Mouse (Mus musculus): ENCODE measurements around the gene Celsr2.

Celsr2 gene

DNA sequence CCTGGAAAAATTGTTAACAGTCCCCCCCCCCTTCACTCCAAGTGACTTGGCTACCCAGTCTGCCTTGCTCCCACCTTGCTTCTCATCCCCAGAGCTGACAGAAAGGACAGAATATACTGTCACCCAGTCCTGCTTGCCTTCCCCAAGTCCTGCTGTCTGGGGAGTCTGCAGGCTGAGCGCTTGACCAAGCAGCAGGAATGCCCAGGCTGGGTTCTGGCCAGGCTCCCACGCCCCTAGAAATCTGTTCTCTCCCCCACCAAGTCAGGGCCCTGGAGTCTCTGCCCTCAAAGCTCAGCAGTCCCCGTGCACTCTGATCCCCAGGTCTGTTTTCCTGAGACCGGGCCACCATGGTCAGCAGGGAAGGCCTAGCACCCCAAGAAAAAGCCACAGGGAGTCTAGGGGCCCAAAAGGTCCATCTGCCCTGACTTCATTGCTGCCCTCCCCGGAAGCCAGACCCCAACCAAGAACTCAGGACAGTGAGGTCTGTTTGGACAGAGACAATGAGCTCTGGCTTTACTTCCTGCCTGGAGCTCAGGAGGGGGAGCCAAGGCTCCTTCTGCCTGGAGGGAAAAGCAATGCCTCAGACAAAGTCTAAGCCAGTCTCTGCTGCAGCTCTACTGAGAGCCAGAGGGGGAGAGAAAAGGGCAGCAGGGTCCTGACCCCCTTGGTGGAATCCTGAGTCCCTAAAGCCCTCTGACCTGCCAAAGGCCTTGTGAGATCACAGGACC is 4.2 kb downstream of the Celsr2 start:
- DNase-seq, result peak; percentile 83

DNA sequence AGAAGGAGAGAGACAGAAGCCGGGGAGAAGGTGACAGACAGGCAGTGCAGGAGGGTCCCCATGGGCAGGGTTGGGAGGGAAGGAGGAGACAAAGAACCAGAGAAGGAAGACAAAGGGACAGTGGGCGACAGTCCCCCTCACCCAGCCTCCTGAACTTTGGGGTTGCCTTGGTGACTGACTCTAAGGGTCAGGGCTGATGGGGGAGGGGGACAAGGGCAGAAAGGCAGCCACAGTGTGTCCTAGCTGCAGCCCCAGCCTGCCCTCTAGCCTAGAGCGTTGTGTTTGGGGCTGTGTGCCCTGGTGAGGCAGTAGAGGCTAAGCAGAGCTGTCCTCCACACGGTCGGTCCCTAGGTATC is 5.0 kb downstream of the Celsr2 start:
- no peak for DNase-seq

DNA sequence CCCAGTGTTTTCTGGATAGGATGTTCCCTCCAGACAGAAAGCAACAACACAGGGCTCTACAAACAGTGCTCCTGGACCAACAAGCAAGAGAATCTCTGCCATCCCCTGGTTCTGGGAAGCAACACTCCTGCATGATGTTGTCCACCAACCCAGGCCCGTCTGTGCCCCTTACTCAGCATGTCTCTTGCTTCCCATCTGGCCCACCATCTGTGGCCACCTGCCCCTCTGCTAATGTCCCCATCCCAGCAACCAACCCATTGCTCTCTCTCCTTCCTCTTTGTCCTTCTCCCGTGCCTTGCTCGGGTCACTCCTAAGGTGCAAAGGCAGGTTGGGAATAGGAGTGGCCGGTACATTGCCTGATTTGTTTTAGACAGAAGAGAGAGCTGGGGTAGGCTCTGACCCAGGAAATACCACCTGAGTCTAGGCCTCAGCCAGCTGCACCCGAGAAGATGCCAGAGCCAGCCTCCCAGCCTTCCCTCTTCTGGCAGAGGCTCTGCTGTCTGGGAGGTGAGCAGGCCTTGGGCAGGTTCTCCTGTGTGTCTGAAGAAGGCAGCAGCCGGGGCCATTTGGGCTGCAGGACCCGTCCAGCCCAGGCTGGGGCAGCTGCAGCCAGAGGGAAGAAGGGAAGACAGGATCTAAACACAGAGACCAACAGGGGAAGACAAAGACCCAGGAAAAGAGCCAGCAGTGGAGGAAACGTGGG is 5.5 kb downstream of the Celsr2 start:
- peak; percentile 34 for DNase-seq

DNA sequence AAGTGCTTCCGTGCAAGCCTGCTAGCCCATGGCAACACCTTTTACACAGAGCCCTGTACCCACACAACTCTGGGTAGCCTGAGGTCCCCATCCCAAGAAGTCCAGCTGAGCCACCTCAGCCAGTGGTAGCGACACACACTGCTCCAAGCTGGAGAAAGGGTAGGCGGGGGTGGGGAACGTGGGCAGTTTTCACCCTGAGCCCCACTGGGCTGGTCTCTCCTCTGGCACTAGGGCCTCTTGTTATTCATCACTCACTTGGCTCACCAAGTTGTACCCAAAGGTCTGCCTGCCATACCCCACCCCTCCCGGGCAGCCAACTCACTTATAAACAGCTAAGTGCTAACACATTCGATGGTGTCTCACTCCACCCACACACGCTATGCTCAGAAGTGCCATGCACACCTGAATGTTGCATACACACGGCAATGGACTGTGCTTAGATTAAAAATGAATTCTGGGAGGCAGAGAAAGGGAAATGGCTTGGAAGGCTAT is 6.8 kb downstream of the Celsr2 start:
- peak; percentile 28 for DNase-seq

DNA sequence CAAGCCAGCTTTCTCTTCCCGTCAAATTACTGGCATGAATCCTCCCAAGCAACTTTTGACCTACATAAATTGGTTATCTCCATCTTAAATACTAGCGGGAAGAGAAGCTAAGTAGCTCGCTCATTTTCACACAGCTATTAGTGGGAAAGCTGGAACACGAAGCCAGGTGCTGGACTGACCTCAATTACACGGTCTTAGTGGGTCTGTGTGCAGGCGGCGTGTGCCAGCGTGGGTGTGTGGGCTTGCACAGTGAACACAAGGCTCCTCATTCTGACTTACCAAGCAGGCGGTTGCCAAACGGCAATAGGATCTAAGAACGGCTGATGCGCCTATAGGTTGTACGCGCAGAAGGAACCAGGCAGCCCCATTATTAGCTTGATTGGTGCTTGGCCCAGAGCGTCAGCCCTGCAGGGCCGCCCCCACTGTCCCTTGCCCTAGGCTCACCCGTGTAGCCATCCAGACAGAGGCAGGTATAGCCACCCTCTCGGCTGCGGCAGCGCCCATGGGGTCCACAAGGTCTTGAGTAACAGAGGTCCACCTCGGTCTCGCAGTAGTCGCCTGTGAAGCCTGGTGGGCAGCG is 9.0 kb downstream of the Celsr2 start:
- no peak for DNase-seq

DNA sequence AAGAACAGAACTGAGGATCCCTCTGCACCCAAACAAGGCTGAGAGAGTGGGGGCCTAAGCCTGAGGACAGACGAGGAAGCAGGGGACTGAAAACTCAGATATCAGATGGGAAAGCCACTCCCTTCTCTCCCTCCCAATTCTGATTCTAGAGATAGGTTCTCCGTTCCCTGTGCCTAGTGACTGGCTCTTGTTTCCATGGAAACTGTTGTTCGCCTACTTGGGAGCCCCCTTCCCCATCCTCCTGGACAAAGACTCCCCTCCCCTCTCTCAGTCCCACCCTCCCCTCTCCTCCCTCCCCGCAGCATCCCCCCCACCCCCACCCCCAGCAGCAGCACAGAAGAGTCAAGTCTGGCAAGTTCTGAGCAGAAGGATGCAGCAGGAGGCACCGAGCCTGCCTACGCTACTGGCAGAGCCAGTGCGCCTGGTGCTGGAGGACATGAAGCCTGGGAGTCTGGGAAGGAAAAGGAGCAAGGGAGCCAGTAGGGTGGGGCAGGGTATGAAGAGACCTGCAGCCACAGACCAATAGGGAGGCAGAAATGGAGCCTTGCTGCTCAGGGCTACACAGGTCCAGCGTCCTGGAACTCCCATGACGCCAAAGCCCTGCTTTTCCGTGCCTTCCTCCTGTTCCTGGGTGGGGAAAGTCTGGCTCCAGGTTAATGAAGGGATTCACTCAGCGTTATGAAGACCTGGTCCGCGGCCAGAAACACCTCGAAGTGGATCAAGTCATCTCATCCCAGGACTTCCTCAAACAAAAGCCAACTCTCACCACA is 9.6 kb downstream of the Celsr2 start:
- DNase-seq, result no peak

DNA sequence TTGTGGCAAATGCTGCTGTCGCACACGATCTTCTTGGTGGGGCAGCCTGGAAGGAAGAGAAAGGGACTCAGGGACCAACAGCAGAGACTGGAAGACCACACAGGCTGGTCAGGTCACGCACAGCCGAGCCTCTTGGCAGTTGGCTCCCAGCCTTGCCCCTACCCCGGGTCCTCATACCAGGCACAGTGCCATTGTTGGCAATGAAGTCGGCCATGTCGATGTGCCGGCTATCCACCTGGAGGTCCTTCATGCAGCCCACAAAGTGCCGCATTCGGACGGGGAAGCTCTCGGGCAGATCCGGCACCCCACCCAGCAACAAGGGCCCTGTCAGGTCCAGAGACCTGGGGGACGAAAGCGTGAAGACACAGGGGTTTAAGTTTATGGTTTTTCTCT is 12.8 kb downstream of the Celsr2 start:
- DNase-seq, result peak; percentile 34

DNA sequence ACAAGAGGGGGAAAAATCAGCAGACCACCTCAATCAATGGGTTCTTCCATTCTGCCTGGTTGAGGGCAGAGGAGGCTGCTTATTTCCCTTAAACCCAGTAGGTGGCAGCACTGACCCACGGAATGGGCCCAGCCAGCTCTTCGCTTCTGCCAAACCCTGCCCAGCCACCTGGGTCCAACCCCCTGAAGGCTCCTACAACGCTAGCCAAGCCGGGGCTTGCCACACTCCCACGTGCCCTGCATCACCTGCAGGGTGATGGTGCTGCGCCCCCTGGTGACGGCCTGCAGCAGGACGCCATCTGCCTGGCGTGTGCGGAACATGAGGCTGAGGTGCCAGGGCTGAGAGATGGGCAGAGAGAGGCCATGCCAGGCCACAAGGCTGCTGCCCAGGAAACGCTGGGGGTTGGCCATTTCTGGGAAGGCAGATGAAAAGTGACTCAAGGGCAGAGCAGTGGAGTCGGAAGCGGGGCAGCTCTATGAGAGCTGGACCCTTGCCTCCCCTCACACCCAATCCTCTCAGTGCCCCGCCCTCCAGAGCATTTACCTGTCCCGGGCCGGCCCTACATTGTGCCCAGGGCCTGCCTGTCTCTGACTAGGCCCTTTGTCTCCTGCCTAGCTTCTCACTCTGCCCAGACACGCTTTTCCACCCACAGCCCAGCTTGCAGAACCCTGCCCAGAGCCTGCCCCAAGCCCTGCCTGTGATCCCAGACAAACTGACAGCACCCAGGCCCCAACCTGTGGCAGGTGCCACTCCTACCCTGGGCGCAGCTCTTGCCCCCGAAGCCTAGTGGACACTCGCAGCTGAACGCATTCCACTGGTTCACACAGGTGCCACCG is 13.4 kb downstream of the Celsr2 start:
- peak; percentile 94 for DNase-seq

DNA sequence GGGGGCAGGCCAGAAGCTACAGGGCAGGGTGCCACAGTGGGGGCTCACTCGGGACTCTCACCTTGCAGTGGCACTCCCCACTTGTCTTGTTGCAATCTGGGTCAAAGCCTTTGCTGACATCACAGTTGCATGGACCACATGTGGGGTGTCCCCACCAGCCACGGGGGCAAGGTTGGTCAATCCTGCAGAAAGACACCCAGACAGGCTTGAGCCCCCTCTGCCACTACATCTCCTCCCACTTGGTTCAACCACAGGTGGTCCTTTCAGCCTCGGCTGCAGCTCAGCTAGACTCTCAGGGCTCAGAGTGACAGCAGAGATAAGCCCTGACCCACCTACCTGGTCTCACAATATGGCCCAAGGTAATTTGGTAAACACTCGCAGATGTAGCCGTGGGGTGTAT is 14.9 kb downstream of the Celsr2 start:
- DNase-seq, result no peak

DNA sequence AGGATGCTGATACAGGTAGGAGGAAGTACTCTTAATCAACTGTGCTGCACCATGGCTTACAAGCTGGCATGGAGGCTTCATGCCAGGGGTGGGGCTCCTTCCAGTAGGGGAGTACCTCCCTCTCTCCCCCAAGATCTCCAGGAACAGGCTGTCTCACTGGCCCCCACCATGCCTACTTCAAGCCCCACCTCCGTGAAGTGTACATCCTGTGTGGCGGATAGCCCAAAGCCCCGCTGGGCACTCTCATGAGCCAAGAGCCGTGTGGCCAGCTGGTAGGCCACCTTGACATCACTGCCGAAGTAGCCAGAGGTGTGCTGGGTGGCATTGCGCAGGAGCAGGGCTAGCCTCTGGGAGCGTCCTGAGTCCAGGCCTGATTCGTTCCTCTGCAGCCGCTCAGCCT is 17.1 kb downstream of the Celsr2 start:
- no peak for DNase-seq

DNA sequence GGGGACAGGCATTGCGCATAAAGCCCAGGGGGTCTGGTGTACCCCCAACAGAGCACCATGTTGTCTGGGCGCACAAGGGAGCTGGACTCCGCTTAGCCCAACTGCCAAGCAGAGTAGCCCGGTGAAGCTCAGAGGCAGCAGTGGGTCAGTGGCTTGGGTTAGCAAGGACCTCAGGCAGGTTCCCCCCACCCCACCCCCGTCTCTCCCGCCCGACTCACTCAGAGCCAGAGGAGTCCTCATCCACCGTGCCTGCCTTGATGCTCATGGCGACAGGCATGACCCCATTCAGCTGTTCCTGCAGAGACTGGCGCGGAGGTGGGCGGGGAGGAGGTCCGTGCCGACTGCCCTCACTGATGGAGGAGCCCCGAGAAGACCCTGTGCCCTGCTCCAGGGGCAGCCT is 22.6 kb downstream of the Celsr2 start:
- DNase-seq, result no peak

DNA sequence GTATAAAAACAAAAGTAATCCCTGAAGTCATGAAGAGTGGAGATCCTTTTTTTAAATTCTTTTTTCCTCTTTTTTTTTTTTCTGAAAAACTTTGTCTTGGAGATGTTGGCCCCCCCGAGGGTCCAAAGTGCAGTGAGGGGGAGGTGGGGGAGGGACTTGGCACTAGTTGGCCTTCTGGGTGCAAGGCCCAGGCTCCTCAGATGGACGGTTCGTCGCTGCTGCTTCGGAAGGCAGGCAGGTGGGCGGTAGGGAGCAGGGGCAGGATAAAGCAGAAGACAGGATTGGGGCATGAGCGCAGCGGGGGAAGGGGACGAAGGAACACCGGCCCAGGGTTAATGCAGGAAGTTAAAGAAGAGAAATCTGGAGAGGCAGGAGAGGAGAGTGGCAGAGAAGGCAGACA is 23.1 kb downstream of the Celsr2 start:
- DNase-seq, result peak; percentile 83

DNA sequence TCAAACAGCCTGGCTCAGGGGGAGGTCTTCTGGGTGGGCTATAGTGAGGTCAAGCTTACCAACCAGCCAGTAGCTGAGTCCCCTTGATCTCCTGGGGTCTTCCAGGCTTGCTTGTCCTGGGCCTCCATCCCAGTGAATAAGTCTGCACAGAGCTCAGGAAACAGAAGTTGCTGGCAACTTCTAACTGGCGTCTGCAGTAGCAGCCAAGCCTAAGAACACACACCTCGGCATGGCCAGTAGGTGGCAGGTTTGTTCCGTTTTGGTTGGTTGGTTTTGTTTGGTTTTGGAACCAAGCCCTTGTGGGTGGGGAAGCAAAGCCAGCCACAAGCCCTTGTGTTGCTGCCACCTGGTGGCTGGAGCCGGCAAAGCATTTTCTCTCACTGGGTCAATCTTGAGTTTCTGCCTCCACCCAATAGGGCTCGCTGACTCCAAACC is 26.2 kb downstream of the Celsr2 start:
- peak; percentile 98 for DNase-seq

DNA sequence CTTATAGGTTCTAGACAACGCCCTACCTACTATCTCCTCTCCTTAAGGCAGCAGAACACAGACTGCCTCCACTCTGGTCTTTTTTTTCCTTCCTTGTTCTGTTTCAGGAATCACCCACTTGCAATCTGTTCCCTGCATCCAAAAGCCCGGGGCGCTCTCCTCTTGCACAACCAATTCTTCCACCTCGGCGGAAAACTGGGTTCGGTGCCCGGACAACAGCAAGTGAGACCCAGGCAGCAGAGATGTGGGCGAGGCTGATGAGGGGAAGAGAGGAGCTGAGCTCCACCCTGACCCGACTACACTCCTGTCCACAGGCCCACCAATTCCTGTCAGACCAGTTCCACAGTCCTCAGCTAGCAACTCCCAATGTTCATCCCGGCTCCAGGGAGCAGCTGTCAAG is 29.2 kb downstream of the Celsr2 start:
- no peak for DNase-seq

DNA sequence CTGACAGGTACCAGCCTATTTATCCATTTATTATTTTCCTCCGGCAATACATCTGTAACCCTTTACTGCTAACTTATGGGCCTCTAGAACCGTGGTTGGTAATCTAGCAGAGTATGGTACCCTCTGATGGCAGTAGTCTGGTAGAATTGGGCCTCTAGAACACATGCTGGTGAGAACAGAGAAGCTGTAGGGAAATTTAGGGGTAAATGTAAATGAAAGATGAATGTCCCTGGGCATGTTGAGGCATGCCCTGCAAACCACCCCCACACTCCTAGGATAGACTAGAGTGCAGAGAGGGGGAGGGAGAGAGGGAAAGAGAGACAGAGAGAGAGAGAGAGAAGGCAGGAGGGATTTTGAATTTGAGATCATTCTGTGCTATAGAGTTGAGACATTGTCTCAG is 30.9 kb downstream of the Celsr2 start:
- no peak for DNase-seq

DNA sequence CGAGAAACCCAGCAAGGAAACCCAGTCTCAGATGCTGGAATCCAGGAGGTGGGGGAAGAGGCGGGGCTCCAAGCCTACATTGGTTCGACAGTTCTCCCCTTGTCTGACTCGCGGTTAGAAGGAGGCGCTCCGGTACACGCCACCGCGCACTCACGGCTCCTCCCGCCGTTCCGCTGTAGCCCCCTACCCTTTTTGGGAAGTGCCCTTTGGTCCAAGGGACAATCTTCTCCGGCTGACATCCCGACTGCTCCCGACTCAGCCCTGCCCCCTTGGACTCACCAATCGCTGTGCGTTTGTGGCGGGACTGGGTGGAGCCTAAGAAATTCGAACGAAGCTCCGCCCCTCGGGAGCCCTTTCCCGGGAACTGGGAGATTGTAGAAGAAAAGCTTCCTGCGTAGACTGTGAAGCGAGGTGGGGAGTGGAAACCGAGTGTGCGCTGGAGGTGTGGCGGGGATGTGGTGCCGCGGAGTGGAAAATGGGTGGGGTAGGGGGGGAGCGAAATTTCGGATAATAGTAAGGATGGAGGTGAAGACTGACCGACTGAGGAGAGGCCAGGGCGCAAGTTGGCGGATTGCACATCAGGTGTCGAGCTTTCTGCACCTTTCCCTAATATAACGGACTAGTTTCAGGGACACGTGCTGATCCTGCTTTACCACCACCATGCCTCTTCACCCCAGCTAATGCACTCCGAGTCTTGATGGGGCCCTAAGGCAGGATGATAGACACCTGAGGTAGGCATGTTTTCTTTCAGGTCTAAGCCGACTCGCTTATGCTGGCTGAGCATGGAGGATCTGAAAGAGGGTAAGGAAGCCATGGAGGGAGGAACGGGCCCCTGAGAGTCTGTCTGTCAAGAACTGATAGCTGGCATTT is 31.6 kb downstream of the Celsr2 start, which contains the start of gene Psrc1:
Gene Psrc1, plus strand, starts transcription at position 355 of the 870 bp plus-strand sequence.
- peak; percentile 94 for DNase-seq

DNA sequence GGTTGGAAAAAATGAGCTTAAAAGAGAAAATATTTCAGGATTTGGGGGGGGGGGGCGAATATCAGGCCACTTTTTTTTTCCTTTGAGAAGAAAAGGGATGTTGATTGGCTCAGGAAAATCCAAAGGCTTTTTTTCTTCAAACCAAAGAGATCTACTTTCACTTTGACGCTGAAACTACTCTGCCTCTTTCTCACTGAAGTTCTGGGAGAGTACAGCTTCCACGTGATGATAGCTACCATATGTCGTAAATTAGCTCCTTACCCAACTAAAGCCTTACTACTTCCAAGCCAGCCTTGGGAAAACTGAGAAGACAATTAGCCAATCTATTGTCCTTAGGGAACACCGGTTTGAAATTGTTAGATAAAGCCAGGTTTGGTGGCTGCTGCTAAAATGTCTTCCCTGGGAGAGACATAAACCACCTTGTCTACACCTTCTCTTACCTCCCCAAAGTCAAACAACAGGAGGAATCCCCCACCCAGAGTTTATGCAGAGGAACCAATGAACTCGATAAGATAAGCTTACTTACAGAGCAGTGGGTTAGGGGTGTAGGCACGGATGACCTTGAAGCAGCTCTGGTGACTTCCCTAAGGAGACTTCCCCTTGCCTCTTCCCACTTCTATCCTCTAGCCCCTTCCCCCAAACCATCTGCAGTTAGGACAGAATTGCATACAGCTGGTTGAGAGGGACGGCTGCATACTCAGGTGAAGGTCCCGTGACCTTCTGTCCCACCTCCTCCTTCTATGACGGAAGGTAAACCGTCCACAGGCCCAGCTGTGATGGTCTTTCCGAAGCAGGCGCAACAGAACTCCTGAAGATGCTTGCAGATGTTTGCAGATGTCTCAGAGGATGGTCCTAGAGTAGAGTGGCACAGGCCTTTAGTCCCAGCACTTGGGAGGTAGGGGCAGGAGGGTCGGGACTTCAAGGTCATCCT is 33.1 kb downstream of the Celsr2 start:
- no peak for DNase-seq

DNA sequence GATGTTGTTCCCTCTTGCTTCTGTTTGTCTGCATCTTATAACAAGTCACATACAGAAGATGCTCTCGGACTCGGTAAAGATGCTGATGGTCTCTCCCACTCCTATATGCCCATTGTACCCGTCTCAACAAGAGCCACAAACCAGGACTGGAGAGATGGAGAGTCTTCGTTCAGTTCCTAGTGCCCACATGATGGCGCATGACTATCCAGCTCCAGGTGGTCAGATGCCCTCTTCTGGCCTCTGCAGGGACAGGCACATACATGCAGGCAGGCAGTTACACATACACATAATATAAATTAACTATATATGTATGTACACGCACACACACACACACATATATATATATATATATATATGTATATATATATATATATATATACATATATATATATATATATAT is 34.7 kb downstream of the Celsr2 start:
- DNase-seq, result no peak

DNA sequence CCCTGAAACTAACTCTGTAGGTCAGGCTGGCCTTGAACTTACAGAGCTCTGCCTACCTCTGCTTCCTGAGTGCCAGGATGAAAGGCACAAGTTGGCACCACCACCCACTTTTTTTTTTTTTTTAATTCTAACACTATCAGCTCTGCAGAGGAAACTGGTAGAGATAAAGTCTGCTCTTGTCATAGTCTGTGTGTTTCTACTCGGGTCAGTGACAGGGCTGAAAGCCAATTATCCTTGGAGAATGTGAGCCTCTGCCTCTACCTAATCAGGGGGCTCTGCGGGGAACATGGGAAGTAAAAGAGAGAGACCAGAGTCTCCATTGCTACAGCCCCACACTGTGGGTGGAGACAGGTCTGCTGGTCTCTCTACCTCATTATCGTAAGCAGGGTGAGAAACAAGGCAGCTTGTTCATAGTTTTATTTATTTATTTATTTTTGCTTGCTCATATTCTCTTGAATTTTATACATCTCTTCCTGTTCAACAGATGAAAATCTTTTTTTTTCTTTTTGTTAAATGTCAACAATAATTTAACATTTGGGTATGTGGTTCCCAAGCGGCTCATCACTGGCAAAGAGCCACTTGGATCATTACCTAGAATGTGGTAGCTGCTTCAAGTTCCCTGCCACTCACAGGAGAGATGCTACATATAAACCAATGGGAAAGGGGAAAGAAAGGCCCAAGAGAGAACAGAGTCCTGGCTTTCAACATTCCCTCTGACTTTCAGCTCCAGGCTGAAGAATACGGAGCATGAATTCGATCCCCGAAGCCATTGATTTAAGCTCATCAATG is 36.3 kb downstream of the Celsr2 start:
- no peak for DNase-seq
